Mouse (Mus musculus) C2C12 (cell line): ENCODE measurements around the gene Ptpn7.

Experiments used
- CEBPB ChIP-seq: IDR thresholded peaks from one replicate; pipeline ENCODE4 v1.6.1; 2011; ENCODE audit warnings: low read depth, mild to moderate bottlenecking, control low read depth, moderate library complexity
- CTCF ChIP-seq: IDR thresholded peaks from one replicate; pipeline ENCODE4 v1.5.1; 2011; ENCODE audit not compliant: control insufficient read depth, insufficient read depth, insufficient read length
- MAX ChIP-seq: IDR thresholded peaks from one replicate; pipeline ENCODE4 v1.6.1; 2011; ENCODE audit warnings: mild to moderate bottlenecking, control low read depth
- MYOD1 ChIP-seq: IDR thresholded peaks from one replicate; pipeline ENCODE4 v1.6.1; 2011; ENCODE audit warnings: low read depth; ENCODE audit not compliant: control insufficient read depth, insufficient read length
- MYOG ChIP-seq: IDR thresholded peaks from one replicate; pipeline ENCODE4 v1.6.1; 2011; ENCODE audit not compliant: control insufficient read depth, insufficient read length; ENCODE audit errors: extremely low read depth
- USF1 ChIP-seq: IDR thresholded peaks from one replicate; pipeline ENCODE4 v1.6.1; 2011; ENCODE audit warnings: low read depth, mild to moderate bottlenecking, control low read depth, moderate library complexity

DNA sequence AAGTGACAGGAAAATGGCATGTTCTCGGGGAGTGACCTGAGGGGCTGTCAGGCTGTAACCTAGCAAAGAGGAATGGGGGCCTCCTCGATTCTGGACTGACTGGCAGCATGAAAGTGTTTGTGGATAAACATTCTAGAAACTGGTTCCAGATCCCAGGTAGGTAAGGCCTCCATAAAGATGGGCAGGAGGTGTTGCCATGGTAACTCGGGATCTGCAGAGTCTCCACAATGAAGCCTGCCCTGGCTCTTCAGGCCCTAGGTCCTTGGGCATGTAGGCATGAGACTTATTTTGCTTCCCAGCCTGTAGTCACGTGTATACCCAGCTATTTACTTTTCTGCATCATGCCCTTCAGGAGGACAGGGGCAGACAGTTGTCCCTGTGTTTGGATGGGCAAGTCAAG, 48.8 kb downstream of the Ptpn7 start:
- TF ChIP-seq MYOD1, result no peak
- no peak for TF ChIP-seq CTCF
- TF ChIP-seq CEBPB, result no peak
- no peak for TF ChIP-seq MAX
- no peak for TF ChIP-seq USF1
- no peak for TF ChIP-seq MYOG
